9 mouse cellular contexts compared by ENCODE assay signal in the genomic region with DNA sequence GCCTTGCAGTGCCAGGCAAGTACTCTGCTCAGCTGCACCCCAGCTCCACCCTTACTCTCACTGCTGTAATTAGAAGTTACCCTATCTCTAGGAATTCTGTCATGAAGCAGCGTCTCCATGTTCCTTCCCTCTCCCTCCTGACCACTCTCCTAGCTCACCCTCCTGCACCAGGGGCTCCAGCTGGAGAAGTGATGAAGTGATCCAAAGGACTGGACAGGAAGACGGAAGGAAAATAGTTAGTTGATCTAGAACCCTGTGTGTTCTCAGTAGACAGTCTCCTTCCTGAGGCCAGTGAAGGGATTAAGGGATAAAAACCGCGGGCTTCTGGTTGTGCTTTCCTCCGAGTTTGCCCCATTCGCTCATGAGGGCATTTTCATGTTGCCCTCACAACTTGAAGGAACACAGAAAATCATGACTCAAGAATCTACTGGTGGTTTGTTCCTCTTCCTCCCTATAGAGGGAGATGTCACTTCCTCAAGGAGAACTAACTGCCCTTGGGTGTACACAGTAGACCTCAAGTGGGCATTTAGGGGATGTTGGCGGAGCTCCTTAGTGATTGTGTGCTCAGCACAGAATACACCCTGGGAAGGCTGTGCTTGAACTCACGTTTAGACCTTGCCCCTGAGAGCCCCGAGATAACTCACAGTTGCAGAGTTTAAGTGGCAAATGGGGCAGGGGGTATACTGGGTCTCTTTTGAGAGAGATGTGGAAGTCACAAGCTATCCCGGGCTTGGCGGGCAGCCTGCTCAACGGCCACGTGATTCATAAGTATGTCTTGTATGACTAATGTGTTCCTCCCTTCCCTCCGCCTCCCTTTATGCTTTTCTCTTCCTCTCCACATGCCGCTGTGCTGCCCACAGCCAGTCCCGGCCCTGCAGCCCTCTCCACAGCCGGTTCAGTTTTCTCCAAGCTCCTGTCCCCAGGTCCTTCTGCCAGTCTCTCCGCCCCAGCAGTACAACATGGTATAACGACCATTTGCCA. TPM values are rescaled to one million over a fixed set of nuclear protein-coding genes. Genes with fewer than 3 reads are reported as not detected.
DNase-seq lines count a peak whose midpoint lies in the region; ATAC-seq and TF ChIP-seq lines count a peak whose summit lies in the region.
"Had no signal": no experiment of that assay in that cellular context is flagged by ENCODE, and none has a peak within 500 bp of the region (broad histone marks: within the 10 kb centered on the region; RNA-seq: fewer than 3 reads in every experiment).

No protein-coding gene starts in this region.

- 50% methylated on average over 19 of the region's 19 CpGs for WGBS in thymus, adult 2 months
- 80% methylated on average over 18 of the region's 19 CpGs for WGBS in embryonic facial prominence, embryonic 15.5 days
- 74% methylated on average over 19 of the region's 19 CpGs for WGBS in liver, embryonic 14.5 days (ENCODE audit: insufficient replicate concordance)

- no peak overlapping the region for H3K9ac ChIP-seq in embryonic facial prominence, embryonic 15.5 days
- H3K9ac ChIP-seq in liver, embryonic 14.5 days (replicated peaks), result no peak overlapping the region
- H3K9ac ChIP-seq: limb, embryonic 13.5 days had no signal

- TF ChIP-seq POLR2A in thymus, adult 2 months (IDR thresholded peaks at IDR 0.05; ENCODE audit: control insufficient read depth, extremely low read depth, insufficient read depth, low read length, poor library complexity), result no peak

- H3K27ac ChIP-seq in thymus, adult 2 months (ENCODE audit: control insufficient read depth, insufficient read depth, low read length), result peak overlapping the region; percentile 35; the same call in 1 of the 2 replicates
- peak overlapping the region; percentile 69 for H3K27ac ChIP-seq in embryonic facial prominence, embryonic 15.5 days (replicated peaks)
- H3K27ac ChIP-seq in liver, embryonic 14.5 days, result no peak overlapping the region
- H3K27ac ChIP-seq: limb, embryonic 13.5 days had no signal

- no peaks in the 10 kb centered on the region for H3K9me3 ChIP-seq in embryonic facial prominence, embryonic 15.5 days (replicated peaks)
- no peaks in the 10 kb centered on the region for H3K9me3 ChIP-seq in liver, embryonic 14.5 days (ENCODE audit: control insufficient read depth, low read length)
- H3K9me3 ChIP-seq: limb, embryonic 13.5 days had no signal

- H3K4me3 ChIP-seq in thymus, adult 2 months (ENCODE audit: control insufficient read depth, insufficient read depth, low read length), result no peak overlapping the region
- H3K4me3 ChIP-seq in embryonic facial prominence, embryonic 15.5 days (replicated peaks), result no peak overlapping the region
- no peak overlapping the region for H3K4me3 ChIP-seq in liver, embryonic 14.5 days (ENCODE audit: insufficient read depth in 1 of 2, low read depth in 2 of 2, low read length in 2 of 2)
- H3K4me3 ChIP-seq: limb, embryonic 13.5 days had no signal

- ATAC-seq in embryonic facial prominence, embryonic 15.5 days (ENCODE audit: insufficient number of reproducible peaks, low FRiP score, low TSS enrichment, low read depth), result 0 out of 2 replicates have a peak, but pooled peaks have one; percentile 55
- peak; percentile 58; the same call in 1 of the 2 replicates for ATAC-seq in liver, embryonic 14.5 days (ENCODE audit: insufficient read depth)

- H3K4me2 ChIP-seq in embryonic facial prominence, embryonic 15.5 days (replicated peaks), result no peak overlapping the region
- H3K4me2 ChIP-seq in liver, embryonic 14.5 days (ENCODE audit: low read depth), result no peak overlapping the region
- H3K4me2 ChIP-seq: limb, embryonic 13.5 days had no signal

- H3K27me3 ChIP-seq in thymus, adult 2 months (ENCODE audit: control insufficient read depth, insufficient read depth, low read length), result no peaks in the 10 kb centered on the region
- no peaks in the 10 kb centered on the region for H3K27me3 ChIP-seq in embryonic facial prominence, embryonic 15.5 days
- H3K27me3 ChIP-seq in liver, embryonic 14.5 days (ENCODE audit: control insufficient read depth, insufficient read depth, low read length), result no peaks in the 10 kb centered on the region
- H3K27me3 ChIP-seq: limb, embryonic 13.5 days had no signal

- no peak for DNase-seq in thymus, adult 2 months
- DNase-seq in thymus, postnatal 14 days, result no peak
- peak; percentile 38 to 41 for DNase-seq in kidney, adult 8-10 months
- peak in 1 of 3 experiments; percentile 22 for DNase-seq in liver, embryonic 14.5 days (ENCODE audit: low read depth in 3 of 3, low spot score in 3 of 3)
- DNase-seq in ovary, postnatal 36 days (ENCODE audit: low spot score), result peak; percentile 42
- no peak for DNase-seq in thymus, postnatal 25 days
- DNase-seq in yolk sac, embryonic 10.5 days (ENCODE audit: low spot score), result no peak

- 0 out of 2 replicates have a peak, but pooled peaks cover 3% of the 10 kb centered on the region for H3K4me1 ChIP-seq in thymus, adult 2 months (replicated peaks; ENCODE audit: control insufficient read depth, insufficient read depth, low read length)
- H3K4me1 ChIP-seq in embryonic facial prominence, embryonic 15.5 days, result 0 out of 2 replicates have a peak, but pooled peaks cover 4% of the 10 kb centered on the region
- no peaks in the 10 kb centered on the region for H3K4me1 ChIP-seq in liver, embryonic 14.5 days (replicated peaks; ENCODE audit: control insufficient read depth in 2 of 2, insufficient read depth in 2 of 2, low read length in 1 of 2)
- H3K4me1 ChIP-seq: limb, embryonic 13.5 days had no signal

- TF ChIP-seq EP300 in liver, embryonic 14.5 days (IDR thresholded peaks at IDR 0.05; ENCODE audit: low read depth), result no peak

- peaks cover 32% of the 10 kb centered on the region for H3K36me3 ChIP-seq in thymus, adult 2 months (ENCODE audit: control insufficient read depth, insufficient read depth, low read length)
- peaks cover 59% of the 10 kb centered on the region for H3K36me3 ChIP-seq in embryonic facial prominence, embryonic 15.5 days
- H3K36me3 ChIP-seq in liver, embryonic 14.5 days (replicated peaks; ENCODE audit: control insufficient read depth, insufficient read depth, low read depth), result peaks cover 3% of the 10 kb centered on the region; the same call in 1 of the 2 replicates

- TF ChIP-seq CTCF in thymus, adult 2 months (IDR thresholded peaks at IDR 0.05; ENCODE audit: borderline replicate concordance, control insufficient read depth, extremely low read depth, insufficient read depth, low read length, poor library complexity), result no peak
- TF ChIP-seq CTCF in liver, embryonic 14.5 days (IDR thresholded peaks at IDR 0.05; ENCODE audit: low read depth), result 0 out of 2 replicates have a peak, but pooled peaks have one; percentile 5

RNA-seq across cellular contexts. Expression of a gene that starts 20.4 kb away (rescaled TPM):
- 2.2 and 3.9 TPM in 2 replicates for polyA plus RNA-seq in thymus, adult 2 months (2012; rRNA removed)
- 22.7 and 26.0 TPM in 2 replicates for polyA plus RNA-seq in embryonic facial prominence, embryonic 15.5 days (2015; fragmentation: Nextera tagmentation; extraction: Ambion mirVana)
- 0.16 and 0.37 TPM in 2 replicates for polyA plus RNA-seq in liver, embryonic 14.5 days (2012; rRNA removed)
- not detected in 2 replicates for polyA plus RNA-seq in liver, embryonic 14.5 days (2014; fragmentation: Nextera tagmentation; extraction: Ambion mirVana)

RNA-seq across cellular contexts. Expression of a gene that starts 33.6 kb away (rescaled TPM):
- polyA plus RNA-seq in thymus, adult 2 months (2012; rRNA removed), result 6.2 and 13.5 TPM in 2 replicates
- 272 and 311 TPM in 2 replicates for polyA plus RNA-seq in embryonic facial prominence, embryonic 15.5 days (2015; fragmentation: Nextera tagmentation; extraction: Ambion mirVana)
- polyA plus RNA-seq in liver, embryonic 14.5 days (2012; rRNA removed), result 2.1 and 3.6 TPM in 2 replicates
- polyA plus RNA-seq in liver, embryonic 14.5 days (2014; fragmentation: Nextera tagmentation; extraction: Ambion mirVana), result 2.0 and 5.8 TPM in 2 replicates

RNA-seq across cellular contexts. Expression of a gene that starts 41.1 kb away (rescaled TPM):
- 171 and 198 TPM in 2 replicates for polyA plus RNA-seq in thymus, adult 2 months (2012; rRNA removed)
- 106 and 116 TPM in 2 replicates for polyA plus RNA-seq in embryonic facial prominence, embryonic 15.5 days (2015; fragmentation: Nextera tagmentation; extraction: Ambion mirVana)
- 81.0 and 88.6 TPM in 2 replicates for polyA plus RNA-seq in liver, embryonic 14.5 days (2012; rRNA removed)
- 82.7 and 88.2 TPM in 2 replicates for polyA plus RNA-seq in liver, embryonic 14.5 days (2014; fragmentation: Nextera tagmentation; extraction: Ambion mirVana)

RNA-seq across cellular contexts. Expression of a gene that starts 53.2 kb away (rescaled TPM):
- polyA plus RNA-seq in thymus, adult 2 months (2012; rRNA removed), result 0.06 and 0.20 TPM in 2 replicates
- polyA plus RNA-seq in embryonic facial prominence, embryonic 15.5 days (2015; fragmentation: Nextera tagmentation; extraction: Ambion mirVana), result 8.0 and 9.2 TPM in 2 replicates
- not detected in 2 replicates for polyA plus RNA-seq in liver, embryonic 14.5 days (2012; rRNA removed)
- polyA plus RNA-seq in liver, embryonic 14.5 days (2014; fragmentation: Nextera tagmentation; extraction: Ambion mirVana), result 0.13 TPM in 1 of 2 replicates, not detected in the other

Comparison
In these comparisons a context has a peak if more than half of its experiments do, and no peak if none do; other contexts are left out.
1. DNase-seq: peak in kidney, adult 8-10 months (2 of 2) and ovary, postnatal 36 days (single experiment); none in thymus, adult 2 months (single experiment), thymus, postnatal 14 days (single experiment), thymus, postnatal 25 days (single experiment) and yolk sac, embryonic 10.5 days (single experiment).
2. RNA of a gene that starts 33.6 kb away (polyA plus RNA-seq): 272 to 311 TPM in embryonic facial prominence, embryonic 15.5 days; 6.2 to 13.5 TPM in thymus, adult 2 months and 2.0 to 5.8 TPM in liver, embryonic 14.5 days; every median in the first group is over 10 times any median in the second.